Mouse (Mus musculus): ENCODE results near the gene Shmt2. TPM values are rescaled to one million over a fixed set of nuclear protein-coding genes. Genes with fewer than 3 reads are reported as not detected.

Gene Shmt2
- polyA plus RNA-seq, 1 experiment from 2014 or later = 71.7 TPM

- no peak overlapping the region for H3K27ac ChIP-seq (replicated peaks in 1 of 2; ENCODE audit: control insufficient read depth in 1 of 2, insufficient read depth in 1 of 2, low read depth in 2 of 2, low read length in 2 of 2)
- H3K9ac ChIP-seq (ENCODE audit: low read length) = peak overlapping the region; percentile 67; the same call in 1 of the 2 replicates
- peaks cover 87% of the 10 kb centered on the region for H3K27me3 ChIP-seq (ENCODE audit: control insufficient read depth, insufficient read depth, low read length)
- H3K36me3 ChIP-seq (ENCODE audit: control insufficient read depth, insufficient read depth, low read length) = peaks cover 3% of the 10 kb centered on the region; the same call in 1 of the 2 replicates
- no peak for ATAC-seq (ENCODE audit: insufficient number of reproducible peaks, insufficient read depth, low FRiP score, low read depth)
- H3K4me2 ChIP-seq (ENCODE audit: low read length) = peak overlapping the region; percentile 96
- peaks cover 34 to 48% of the 10 kb centered on the region in 2 experiments for H3K4me1 ChIP-seq (ENCODE audit: control insufficient read depth in 2 of 2, insufficient read depth in 2 of 2, low read length in 2 of 2)
- H3K4me3 ChIP-seq (ENCODE audit: control insufficient read depth in 1 of 2, insufficient read depth in 1 of 2, low read depth in 1 of 2, low read length in 2 of 2) = peak overlapping the region; percentile 49 to 52; a peak in 3 of 4 replicates
- 11% methylated on average over 11 of the region's 11 CpGs for WGBS
- no peaks in the 10 kb centered on the region for H3K9me3 ChIP-seq (ENCODE audit: control insufficient read depth, low read length)
Measured at GRCm38 (mm10) chr10:127510895-127511617, 11.2 kb downstream of the Shmt2 start.

- Histone ChIP-seq H3K4me3 (ENCODE audit: control insufficient read depth in 1 of 2, insufficient read depth in 1 of 2, low read depth in 1 of 2, low read length in 2 of 2) (no peak overlapping the region), H3K27ac (replicated peaks in 1 of 2; ENCODE audit: control insufficient read depth in 1 of 2, insufficient read depth in 1 of 2, low read depth in 2 of 2, low read length in 2 of 2) (no peak overlapping the region), H3K27me3 (ENCODE audit: control insufficient read depth, insufficient read depth, low read length) (peaks cover 78% of the 10 kb centered on the region), H3K4me1 (ENCODE audit: control insufficient read depth in 2 of 2, insufficient read depth in 2 of 2, low read length in 2 of 2) (peaks cover 27 to 40% of the 10 kb centered on the region in 2 experiments), H3K9me3 (ENCODE audit: control insufficient read depth, low read length) (no peaks in the 10 kb centered on the region), H3K36me3 (ENCODE audit: control insufficient read depth, insufficient read depth, low read length) (peaks cover 6% of the 10 kb centered on the region; the same call in 1 of the 2 replicates), H3K9ac (ENCODE audit: low read length) (no peak overlapping the region), H3K4me2 (ENCODE audit: low read length) (peak overlapping the region; percentile 77)
- 14% methylated on average over 17 of the region's 17 CpGs for WGBS
- ATAC-seq (ENCODE audit: insufficient number of reproducible peaks, insufficient read depth, low FRiP score, low read depth) = no peak
Measured at GRCm38 (mm10) chr10:127509837-127510701, 12.2 kb downstream of the Shmt2 start.

DNA sequence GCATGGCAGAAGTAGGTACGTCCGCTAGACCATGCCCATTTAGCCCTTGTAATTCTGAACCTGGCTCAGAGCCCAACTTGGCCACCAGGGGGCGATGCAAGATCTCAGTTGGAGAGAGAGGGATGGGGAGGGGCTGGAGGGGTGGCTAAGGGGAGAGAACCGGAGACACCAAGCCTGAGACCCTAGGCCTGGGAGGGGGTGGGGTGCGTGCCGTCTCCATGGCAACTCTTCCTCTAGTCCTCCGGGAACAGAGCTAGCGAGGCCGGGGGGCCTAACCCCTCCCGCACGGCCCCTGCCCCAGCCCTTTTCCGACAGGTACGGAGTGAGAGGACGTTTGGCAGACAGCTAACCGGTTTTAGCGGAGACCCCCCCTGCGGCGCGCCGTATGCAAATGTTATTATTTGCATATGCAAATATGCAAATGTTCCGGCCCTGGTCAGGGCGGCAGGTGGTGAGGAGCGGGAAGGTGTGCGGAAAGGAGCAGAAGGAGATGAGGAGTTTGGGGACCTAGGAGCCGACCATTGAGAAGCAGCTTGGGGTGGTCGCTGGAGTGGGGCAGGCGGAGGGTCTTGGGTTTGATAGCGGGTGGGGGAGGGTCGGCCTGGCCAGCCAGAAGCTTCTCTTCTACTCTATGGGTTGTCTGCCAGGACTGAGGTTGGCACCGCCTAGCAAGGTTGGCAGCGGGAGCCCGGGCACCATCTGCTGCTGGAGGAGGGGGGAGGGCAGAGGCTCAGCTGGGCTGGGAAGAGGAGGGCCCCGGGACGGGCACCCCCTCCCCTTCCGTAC, 13.0 kb downstream of the Shmt2 start:
- H3K36me3 ChIP-seq (ENCODE audit: control insufficient read depth, insufficient read depth, low read length) = peaks cover 6% of the 10 kb centered on the region; the same call in 1 of the 2 replicates
- H3K27me3 ChIP-seq (ENCODE audit: control insufficient read depth, insufficient read depth, low read length) = peaks cover 69% of the 10 kb centered on the region
- peak overlapping the region; percentile 39 to 46 for H3K4me3 ChIP-seq (ENCODE audit: control insufficient read depth in 1 of 2, insufficient read depth in 1 of 2, low read depth in 1 of 2, low read length in 2 of 2)
- peaks cover 26 to 35% of the 10 kb centered on the region in 2 experiments for H3K4me1 ChIP-seq (ENCODE audit: control insufficient read depth in 2 of 2, insufficient read depth in 2 of 2, low read length in 2 of 2)
- H3K9me3 ChIP-seq (ENCODE audit: control insufficient read depth, low read length) = no peaks in the 10 kb centered on the region
- H3K27ac ChIP-seq (replicated peaks in 1 of 2; ENCODE audit: control insufficient read depth in 1 of 2, insufficient read depth in 1 of 2, low read depth in 2 of 2, low read length in 2 of 2) = no peak overlapping the region
- 1% methylated on average over 35 of the region's 35 CpGs for WGBS
- ATAC-seq (ENCODE audit: insufficient number of reproducible peaks, insufficient read depth, low FRiP score, low read depth) = peak; percentile 58
- H3K9ac ChIP-seq (ENCODE audit: low read length) = no peak overlapping the region
- peak overlapping the region; percentile 77 for H3K4me2 ChIP-seq (ENCODE audit: low read length)

DNA sequence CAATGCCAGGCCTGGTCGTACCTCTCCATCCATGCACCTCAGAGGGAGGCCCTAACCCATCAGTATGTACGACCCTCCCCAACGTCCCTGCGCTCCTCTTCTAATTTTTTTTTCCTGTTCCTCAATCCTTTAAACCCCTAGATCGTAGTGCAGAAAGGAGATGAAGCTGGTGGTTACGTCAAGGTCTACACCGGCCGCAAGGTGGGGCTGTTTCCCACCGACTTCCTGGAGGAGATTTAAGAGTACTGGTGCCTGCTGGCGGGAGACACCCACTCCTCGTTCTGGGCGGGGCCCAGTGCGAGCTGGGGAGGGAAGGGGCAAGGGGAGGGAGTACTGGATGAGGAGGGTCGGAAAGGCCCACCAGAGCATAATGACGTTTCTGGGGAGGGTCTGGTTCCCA, 14.0 kb downstream of the Shmt2 start:
- Histone ChIP-seq H3K27me3 (ENCODE audit: control insufficient read depth, insufficient read depth, low read length) (peaks cover 59% of the 10 kb centered on the region), H3K9ac (ENCODE audit: low read length) (no peak overlapping the region), H3K4me3 (ENCODE audit: control insufficient read depth in 1 of 2, insufficient read depth in 1 of 2, low read depth in 1 of 2, low read length in 2 of 2) (no peak overlapping the region), H3K36me3 (ENCODE audit: control insufficient read depth, insufficient read depth, low read length) (peaks cover 10% of the 10 kb centered on the region; the same call in 1 of the 2 replicates), H3K4me1 (ENCODE audit: control insufficient read depth in 2 of 2, insufficient read depth in 2 of 2, low read length in 2 of 2) (peaks cover 18 to 25% of the 10 kb centered on the region in 2 experiments), H3K9me3 (ENCODE audit: control insufficient read depth, low read length) (no peaks in the 10 kb centered on the region), H3K4me2 (ENCODE audit: low read length) (peak overlapping the region; percentile 77), H3K27ac (replicated peaks in 1 of 2; ENCODE audit: control insufficient read depth in 1 of 2, insufficient read depth in 1 of 2, low read depth in 2 of 2, low read length in 2 of 2) (no peak overlapping the region)
- ATAC-seq (ENCODE audit: insufficient number of reproducible peaks, insufficient read depth, low FRiP score, low read depth) = no peak
- WGBS = 4% methylated on average over 15 of the region's 15 CpGs

DNA sequence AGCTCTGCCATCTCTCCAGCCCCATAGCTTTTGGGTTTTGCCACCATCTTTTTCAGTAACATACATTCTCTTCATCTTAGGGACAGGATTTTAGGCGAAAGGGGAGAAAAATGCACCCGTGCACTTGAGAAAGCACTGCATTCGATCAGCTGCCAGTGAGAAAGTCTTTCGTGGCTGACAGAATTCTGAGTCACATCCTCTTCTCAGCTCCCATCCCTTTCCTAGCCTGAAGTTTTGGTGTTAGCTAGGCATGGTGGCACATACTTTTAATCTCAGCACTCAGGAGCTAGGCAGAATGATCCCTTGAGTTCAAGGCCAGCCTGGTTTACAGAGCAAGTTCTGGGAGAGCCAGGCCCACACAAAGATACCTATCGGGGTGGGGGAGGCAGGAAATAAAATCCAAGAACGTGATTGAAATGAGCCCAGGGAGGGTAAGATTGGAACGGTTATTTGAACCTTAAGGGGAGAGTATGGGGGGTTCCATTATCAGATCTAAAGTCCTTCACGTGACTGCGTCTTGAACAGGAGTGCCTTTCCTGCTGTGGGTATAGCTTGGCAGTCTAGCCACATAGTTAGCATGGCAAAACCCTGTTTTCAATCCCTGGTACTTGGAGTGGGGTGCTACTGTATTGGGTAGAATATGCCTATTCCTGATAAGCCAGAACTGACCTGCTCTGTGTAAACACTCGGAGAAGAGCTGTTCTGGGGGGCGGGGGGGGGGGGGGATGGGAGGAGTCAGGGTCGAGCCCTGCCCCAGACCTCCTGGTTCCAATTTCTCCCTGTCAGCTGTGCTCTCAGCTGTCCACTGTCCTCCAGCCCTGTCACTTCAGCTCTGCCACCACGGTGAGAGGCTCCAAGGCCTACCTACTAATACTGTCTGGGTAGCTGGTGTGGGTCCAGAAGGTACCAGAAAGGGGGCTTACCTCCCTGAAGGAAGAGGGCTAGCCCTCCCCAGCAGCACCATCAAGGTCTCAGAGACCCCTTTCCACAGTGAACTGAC, 21.1 kb downstream of the Shmt2 start, which contains the start of gene Stac3:
Gene Stac3 (plus strand): TSS at position 793 of the 1,000 bp plus-strand sequence.
- H3K36me3 ChIP-seq (ENCODE audit: control insufficient read depth, insufficient read depth, low read length) = peaks cover 58% of the 10 kb centered on the region

DNA sequence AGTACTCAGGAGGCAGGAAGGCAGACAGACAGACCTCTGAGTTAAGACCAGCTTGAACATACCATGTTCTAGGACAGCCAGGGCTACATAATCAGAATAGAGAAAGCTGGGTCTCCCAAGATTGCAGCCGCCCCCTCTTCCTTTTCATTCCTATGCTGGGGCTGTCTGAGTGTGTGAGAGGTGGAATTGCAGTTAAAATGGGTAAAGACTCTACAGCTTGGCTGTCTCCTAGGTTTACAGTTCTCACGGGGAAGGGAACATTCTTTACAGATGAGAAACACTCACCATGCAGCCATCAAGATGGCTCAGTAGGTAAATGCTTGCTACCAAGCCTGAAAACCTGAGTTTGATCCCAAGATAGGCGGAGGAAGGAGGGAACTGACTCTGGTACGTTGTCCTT, 22.2 kb downstream of the Shmt2 start:
- H3K27ac ChIP-seq (replicated peaks in 1 of 2; ENCODE audit: control insufficient read depth in 1 of 2, insufficient read depth in 1 of 2, low read depth in 2 of 2, low read length in 2 of 2) = no peak overlapping the region
- no peak overlapping the region for H3K9ac ChIP-seq (ENCODE audit: low read length)
- no peak overlapping the region for H3K4me3 ChIP-seq (ENCODE audit: control insufficient read depth in 1 of 2, insufficient read depth in 1 of 2, low read depth in 1 of 2, low read length in 2 of 2)
- ATAC-seq (ENCODE audit: insufficient number of reproducible peaks, insufficient read depth, low FRiP score, low read depth) = no peak
- no peaks in the 10 kb centered on the region for H3K4me1 ChIP-seq (ENCODE audit: control insufficient read depth in 2 of 2, insufficient read depth in 2 of 2, low read length in 2 of 2)
- H3K9me3 ChIP-seq (ENCODE audit: control insufficient read depth, low read length) = no peaks in the 10 kb centered on the region
- WGBS = 83% methylated on average over 4 of the region's 4 CpGs
- no peaks in the 10 kb centered on the region for H3K27me3 ChIP-seq (ENCODE audit: control insufficient read depth, insufficient read depth, low read length)
- peaks cover 65% of the 10 kb centered on the region for H3K36me3 ChIP-seq (ENCODE audit: control insufficient read depth, insufficient read depth, low read length)
- no peak overlapping the region for H3K4me2 ChIP-seq (ENCODE audit: low read length)

More for the DNA sequence above, 21.1 kb downstream of the Shmt2 start, which contains the start of gene Stac3:
- Histone ChIP-seq H3K27me3 (ENCODE audit: control insufficient read depth, insufficient read depth, low read length) (no peaks in the 10 kb centered on the region), H3K4me3 (ENCODE audit: control insufficient read depth in 1 of 2, insufficient read depth in 1 of 2, low read depth in 1 of 2, low read length in 2 of 2) (no peak within 1 kb of the TSS), H3K9ac (ENCODE audit: low read length) (no peak within 1 kb of the TSS), H3K9me3 (ENCODE audit: control insufficient read depth, low read length) (no peaks in the 10 kb centered on the region), H3K4me2 (ENCODE audit: low read length) (no peak within 1 kb of the TSS), H3K27ac (replicated peaks in 1 of 2; ENCODE audit: control insufficient read depth in 1 of 2, insufficient read depth in 1 of 2, low read depth in 2 of 2, low read length in 2 of 2) (no peak within 1 kb of the TSS), H3K4me1 (ENCODE audit: control insufficient read depth in 2 of 2, insufficient read depth in 2 of 2, low read length in 2 of 2) (no peaks in the 10 kb centered on the region)
- no peak for ATAC-seq (ENCODE audit: insufficient number of reproducible peaks, insufficient read depth, low FRiP score, low read depth)
- WGBS = 63% methylated on average over 13 of the region's 13 CpGs
